Mouse (Mus musculus) megakaryocyte, embryonic 14.5 days (primary cell): ENCODE results near the gene Pjvk.

Source experiments
- FLI1 ChIP-seq: IDR thresholded peaks from 2 replicates; pipeline ENCODE4 v1.6.1; 2012; ENCODE audit warnings: low read length, inconsistent platforms, mixed read lengths
- GATA1 ChIP-seq: IDR thresholded peaks from 3 replicates; pipeline ENCODE4 v1.6.1; 2012; ENCODE audit warnings: mixed read lengths, low read length, inconsistent platforms, borderline replicate concordance

GRCm38 (mm10) chr2:76667200-76667599, 18.9 kb downstream of the Pjvk start:
- TF ChIP-seq GATA1 = no peak
- no peak for TF ChIP-seq FLI1
